Mouse (Mus musculus) megakaryocyte, embryonic 14.5 days (primary cell): ENCODE data around the gene Atg2a. TPM values are rescaled to one million over a fixed set of nuclear protein-coding genes. Genes with fewer than 3 reads are reported as not detected.

Source experiments
- H3K27me3 ChIP-seq: replicated peaks from 2 replicates; pipeline ENCODE3; 2012; ENCODE audit warnings: inconsistent platforms
- H3K36me3 ChIP-seq: replicated peaks from 2 replicates; pipeline ENCODE3; 2012; ENCODE audit warnings: low read length, inconsistent platforms, mixed read lengths
- H3K4me1 ChIP-seq: 2 replicates; pipeline ENCODE4 v1.6.1; 2012; ENCODE audit warnings: inconsistent platforms
- H3K4me3 ChIP-seq: replicated peaks from 2 replicates; pipeline ENCODE3; 2012; ENCODE audit warnings: moderate library complexity, mild to moderate bottlenecking, inconsistent platforms
- H3K9me3 ChIP-seq: 2 replicates; pipeline ENCODE4 v1.6.1; 2012; ENCODE audit warnings: inconsistent platforms
- FLI1 ChIP-seq: IDR thresholded peaks from 2 replicates; pipeline ENCODE4 v1.6.1; 2012; ENCODE audit warnings: low read length, inconsistent platforms, mixed read lengths
- GATA1 ChIP-seq: IDR thresholded peaks from 3 replicates; pipeline ENCODE4 v1.6.1; 2012; ENCODE audit warnings: mixed read lengths, low read length, inconsistent platforms, borderline replicate concordance
- polyA plus RNA-seq: library from polyadenylated mRNA; stranded (reverse); fragments of >175 nt; gene quantifications from 2 replicates; pipeline ENCODE4 v1.2.3, GENCODE M21; 2012; ENCODE audit warnings: low replicate concordance; ENCODE audit not compliant: insufficient read depth

Gene Atg2a
- polyA plus RNA-seq, 1 experiment: 34.7 TPM

DNA sequence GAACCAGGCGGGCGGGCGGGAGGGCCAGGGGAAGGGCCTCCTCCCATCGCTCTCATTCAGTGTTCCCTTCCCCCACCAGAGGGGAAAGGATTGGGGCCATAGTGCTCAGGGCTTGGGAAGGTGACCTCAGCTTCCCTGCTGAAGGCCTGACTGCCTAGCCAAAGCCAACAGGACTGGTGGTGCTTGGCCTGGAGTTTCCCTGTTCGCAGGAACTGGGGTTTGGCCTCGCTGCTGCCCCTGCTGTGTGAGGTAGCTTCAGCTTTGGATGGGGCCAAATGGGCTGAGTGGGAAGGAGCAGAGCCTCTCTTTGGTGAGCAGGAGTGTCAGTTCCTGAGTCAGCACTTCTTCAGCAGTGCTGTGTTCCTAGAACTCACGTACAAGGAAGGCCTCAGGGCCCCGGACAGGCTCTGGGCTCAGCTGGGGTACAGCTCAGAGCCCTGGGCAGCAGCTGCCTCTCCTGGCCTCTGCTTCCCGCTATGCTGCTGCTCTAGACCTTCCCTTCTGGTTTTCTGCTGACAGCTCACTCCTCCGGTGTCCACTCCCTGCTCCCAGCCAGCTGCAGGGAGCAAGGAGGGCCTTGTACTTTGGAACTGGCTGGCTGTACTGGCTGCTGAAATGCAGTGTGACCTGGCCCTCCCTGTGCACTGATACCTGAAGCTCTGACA lies 49.8 kb downstream of the Atg2a start:
- H3K27me3 ChIP-seq: no peaks in the 10 kb centered on the region
- H3K36me3 ChIP-seq: peaks cover 95% of the 10 kb centered on the region
- TF ChIP-seq GATA1 (no peak), FLI1 (no peak)
- H3K4me3 ChIP-seq: peak overlapping the region; percentile 87
- H3K9me3 ChIP-seq: no peaks in the 10 kb centered on the region
- peaks cover 100% of the 10 kb centered on the region for H3K4me1 ChIP-seq

DNA sequence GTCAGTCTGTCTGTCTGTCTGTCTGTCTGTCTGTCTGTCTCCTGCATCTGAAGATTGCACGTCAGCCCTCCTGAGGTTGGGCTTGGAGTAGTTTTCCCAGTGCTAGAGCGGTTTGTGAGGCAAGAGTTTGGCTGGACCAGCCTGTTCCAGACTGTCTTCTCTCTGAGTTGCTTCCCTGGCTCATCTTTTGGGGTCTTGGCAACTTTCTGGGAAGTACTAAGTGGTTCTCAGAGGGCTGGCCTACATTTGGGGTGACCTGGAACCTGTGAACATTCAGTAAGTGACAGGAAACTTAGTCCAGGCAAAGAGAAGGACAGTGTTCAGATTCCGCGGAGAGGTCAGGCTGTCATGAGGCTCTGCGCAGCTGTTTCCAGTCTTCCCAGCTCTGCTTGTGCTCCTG lies 50.8 kb downstream of the Atg2a start:
- peaks cover 94% of the 10 kb centered on the region for H3K36me3 ChIP-seq
- H3K27me3 ChIP-seq: no peaks in the 10 kb centered on the region
- peaks cover 100% of the 10 kb centered on the region for H3K4me1 ChIP-seq
- H3K9me3 ChIP-seq: no peaks in the 10 kb centered on the region
- H3K4me3 ChIP-seq: peak overlapping the region; percentile 79
- no peak for TF ChIP-seq FLI1
- no peak for TF ChIP-seq GATA1

DNA sequence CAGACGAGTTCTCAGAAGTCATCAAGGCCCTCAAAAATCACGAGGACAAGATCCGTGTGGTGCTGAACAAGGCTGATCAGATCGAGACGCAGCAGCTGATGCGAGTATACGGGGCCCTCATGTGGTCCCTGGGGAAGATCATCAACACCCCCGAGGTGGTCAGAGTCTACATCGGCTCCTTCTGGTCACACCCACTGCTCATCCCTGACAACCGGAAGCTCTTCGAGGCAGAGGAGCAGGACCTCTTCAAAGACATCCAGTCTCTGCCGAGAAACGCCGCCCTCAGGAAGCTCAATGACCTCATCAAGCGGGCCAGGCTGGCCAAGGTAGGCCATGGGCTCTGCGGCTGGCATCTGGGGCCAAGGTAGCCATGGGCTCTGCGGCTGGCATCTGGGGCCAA lies 52.8 kb downstream of the Atg2a start:
- peaks cover 100% of the 10 kb centered on the region for H3K4me1 ChIP-seq
- no peaks in the 10 kb centered on the region for H3K9me3 ChIP-seq
- no peaks in the 10 kb centered on the region for H3K27me3 ChIP-seq
- no peak overlapping the region for H3K4me3 ChIP-seq
- no peak for TF ChIP-seq FLI1
- peaks cover 95% of the 10 kb centered on the region for H3K36me3 ChIP-seq

DNA sequence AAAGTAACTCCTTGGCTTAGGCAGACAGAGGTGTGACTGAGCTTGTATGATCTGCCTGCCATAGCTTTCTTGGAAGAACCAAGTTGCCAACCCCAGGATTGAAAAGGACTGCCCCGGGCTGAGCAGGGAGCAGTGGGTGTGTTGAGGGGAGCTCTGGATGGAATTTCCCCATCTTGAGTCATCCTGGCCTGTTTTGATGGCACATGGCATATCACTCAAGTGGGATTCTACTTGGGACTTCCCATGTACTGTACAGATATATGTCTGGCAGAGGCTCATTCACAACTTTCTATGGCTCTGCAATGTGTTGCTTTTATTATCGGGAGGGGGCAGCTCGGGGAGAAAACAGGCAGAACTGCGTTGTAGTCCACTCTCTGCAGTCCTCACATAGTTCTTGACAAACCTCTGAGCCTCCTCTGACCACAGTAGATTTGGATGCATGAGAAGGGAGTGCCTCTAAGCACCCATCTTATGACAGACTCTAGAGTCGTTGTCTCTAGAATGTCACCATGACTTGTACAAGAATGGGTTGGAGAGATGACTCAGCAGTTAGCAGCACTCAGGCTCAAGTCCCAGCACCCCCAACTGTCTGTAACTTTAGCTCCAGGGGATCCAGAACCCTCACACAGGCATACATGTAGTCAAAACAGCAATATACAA lies 55.2 kb downstream of the Atg2a start:
- Histone ChIP-seq H3K9me3 (no peaks in the 10 kb centered on the region), H3K4me1 (peaks cover 100% of the 10 kb centered on the region), H3K4me3 (peak overlapping the region; percentile 87), H3K27me3 (no peaks in the 10 kb centered on the region), H3K36me3 (peaks cover 97% of the 10 kb centered on the region)
- TF ChIP-seq FLI1 (no peak), GATA1 (no peak)

DNA sequence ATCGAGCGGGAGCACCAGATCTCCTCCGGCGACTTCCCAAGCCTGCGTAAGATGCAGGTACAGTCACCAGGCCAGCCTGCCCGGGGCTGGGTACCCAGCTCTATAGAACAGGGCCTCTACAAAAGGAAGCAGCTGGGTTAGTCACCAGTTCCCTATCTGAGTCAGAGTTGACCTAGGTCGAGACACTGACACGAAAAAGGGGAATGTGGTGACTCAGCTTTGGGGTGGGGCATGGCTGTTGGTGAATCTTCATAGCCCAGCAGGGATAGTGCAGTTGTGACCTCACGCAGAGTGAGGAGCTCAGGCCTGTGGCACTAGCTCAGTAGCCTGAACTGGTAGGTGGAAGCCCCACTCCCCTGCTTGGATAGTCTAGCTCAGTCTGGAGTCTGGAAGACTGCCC lies 56.2 kb downstream of the Atg2a start:
- peak overlapping the region; percentile 89 for H3K4me3 ChIP-seq
- no peaks in the 10 kb centered on the region for H3K27me3 ChIP-seq
- H3K4me1 ChIP-seq: peaks cover 100% of the 10 kb centered on the region
- H3K36me3 ChIP-seq: peaks cover 97% of the 10 kb centered on the region
- no peaks in the 10 kb centered on the region for H3K9me3 ChIP-seq
- TF ChIP-seq FLI1 (peak; percentile 16; the same call in 1 of the 2 replicates), GATA1 (no peak)

DNA sequence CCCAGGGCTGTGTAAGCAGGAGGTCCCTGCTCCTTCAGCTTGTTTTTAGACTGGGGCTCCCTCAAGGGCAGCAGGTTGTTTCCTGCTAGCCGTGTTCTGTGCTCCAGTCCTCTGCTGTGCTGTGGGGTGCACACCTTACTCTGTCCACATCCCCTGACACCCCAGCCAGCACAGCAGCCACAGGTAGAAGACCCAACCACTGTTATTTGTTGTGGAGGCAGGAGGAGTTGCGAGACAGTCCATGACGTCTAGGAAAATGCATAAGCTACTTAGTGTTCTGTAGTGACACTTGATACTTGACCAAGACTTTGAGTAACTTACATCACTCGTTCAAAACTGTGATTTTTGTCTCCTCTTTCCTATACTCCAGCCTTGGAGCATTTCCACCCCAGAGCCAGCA lies 57.5 kb downstream of the Atg2a start:
- Histone ChIP-seq H3K36me3 (peaks cover 93% of the 10 kb centered on the region), H3K27me3 (no peaks in the 10 kb centered on the region), H3K4me3 (peak overlapping the region; percentile 89), H3K4me1 (peaks cover 100% of the 10 kb centered on the region), H3K9me3 (no peaks in the 10 kb centered on the region)
- no peak for TF ChIP-seq FLI1
- TF ChIP-seq GATA1: no peak

DNA sequence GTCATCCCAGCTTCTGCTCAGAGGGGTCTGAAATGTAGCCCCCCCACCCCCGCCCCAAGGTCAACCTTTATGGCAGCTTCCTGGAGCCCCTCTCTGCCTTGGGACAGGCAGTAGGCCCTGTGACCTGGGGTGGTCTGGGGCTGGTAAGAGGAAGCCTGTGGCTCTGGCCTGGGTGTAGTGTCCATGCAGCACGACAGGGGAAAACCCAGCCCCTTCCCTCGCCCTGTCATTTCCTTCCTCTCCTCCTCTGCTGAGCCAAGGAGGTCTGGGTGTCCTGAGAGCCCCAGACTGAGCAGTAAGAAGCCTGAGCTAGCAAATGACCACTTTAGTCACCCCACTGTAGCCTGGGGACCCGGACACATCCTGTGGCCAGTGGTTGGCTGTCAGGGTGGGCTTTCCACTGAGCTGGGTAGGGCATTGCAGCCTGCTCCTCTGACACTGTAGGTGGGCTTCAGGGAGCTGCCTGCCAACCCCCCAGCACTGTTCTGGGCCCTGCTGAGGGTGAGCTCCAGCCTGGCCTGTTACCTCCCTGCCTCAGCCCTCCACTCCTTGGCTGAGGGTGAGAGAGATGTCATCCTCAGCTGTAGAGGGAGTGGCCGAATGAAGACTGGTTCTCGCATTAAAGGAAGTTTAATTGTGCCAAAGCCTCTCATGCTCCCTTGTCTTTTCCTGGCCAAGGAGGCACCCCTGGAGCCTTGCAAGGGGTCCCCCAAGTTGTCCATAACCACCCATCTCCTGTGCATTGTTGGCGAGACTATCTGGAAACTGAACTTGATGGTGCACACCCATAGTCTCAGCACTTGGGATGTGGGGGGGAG lies 58.2 kb downstream of the Atg2a start:
- H3K4me3 ChIP-seq: peak overlapping the region; percentile 89
- peaks cover 87% of the 10 kb centered on the region for H3K36me3 ChIP-seq
- TF ChIP-seq GATA1 (no peak), FLI1 (no peak)
- H3K27me3 ChIP-seq: no peaks in the 10 kb centered on the region
- H3K4me1 ChIP-seq: peaks cover 100% of the 10 kb centered on the region
- no peaks in the 10 kb centered on the region for H3K9me3 ChIP-seq

DNA sequence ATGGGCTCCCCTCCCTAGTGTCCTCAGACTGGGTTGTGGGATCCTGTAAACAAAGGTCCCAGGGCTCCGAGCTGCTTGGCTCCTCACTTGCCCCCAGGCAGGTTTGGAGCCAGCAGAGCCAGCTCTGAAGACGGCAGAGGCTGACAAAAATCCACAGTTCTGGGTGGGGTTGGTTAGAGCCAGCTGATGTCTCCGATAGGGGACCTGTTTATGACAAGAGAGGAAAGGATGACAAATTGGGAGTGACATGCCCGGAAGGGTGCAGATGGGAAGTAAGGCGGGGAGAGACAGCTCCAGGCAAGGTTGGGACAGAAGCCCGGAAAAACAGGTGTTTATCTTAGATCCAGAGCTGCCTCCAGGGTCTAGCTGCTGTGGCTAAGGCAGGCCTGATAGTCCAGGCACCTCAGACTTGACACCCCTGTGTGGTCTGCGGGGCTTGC lies 59.0 kb downstream of the Atg2a start:
- Histone ChIP-seq H3K4me1 (peaks cover 99% of the 10 kb centered on the region), H3K27me3 (no peaks in the 10 kb centered on the region), H3K36me3 (peaks cover 79% of the 10 kb centered on the region), H3K4me3 (peak overlapping the region; percentile 38), H3K9me3 (no peaks in the 10 kb centered on the region)
- TF ChIP-seq FLI1 (no peak), GATA1 (no peak)

DNA sequence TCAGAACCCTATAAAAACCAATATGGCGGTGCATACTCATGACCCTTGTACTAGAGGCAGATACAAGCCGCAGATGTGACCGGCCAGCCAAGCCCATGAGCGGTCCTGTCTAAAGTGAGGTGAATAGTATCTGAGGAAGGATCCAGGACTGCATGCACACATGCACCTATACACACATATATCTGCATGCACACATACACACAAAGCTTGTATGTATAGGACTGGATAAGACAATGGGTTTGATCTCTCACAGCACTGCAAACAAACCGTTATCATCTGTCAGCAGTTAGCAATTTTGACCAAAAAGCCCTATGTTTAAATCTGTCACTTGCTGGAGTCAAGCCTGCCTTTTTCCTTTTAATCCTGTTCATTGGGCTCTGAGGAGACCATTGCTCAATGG lies 60.6 kb downstream of the Atg2a start:
- H3K4me1 ChIP-seq: peaks cover 99% of the 10 kb centered on the region
- no peak overlapping the region for H3K4me3 ChIP-seq
- H3K9me3 ChIP-seq: no peaks in the 10 kb centered on the region
- peaks cover 63% of the 10 kb centered on the region for H3K36me3 ChIP-seq
- TF ChIP-seq GATA1 (no peak), FLI1 (no peak)
- peaks cover 4% of the 10 kb centered on the region for H3K27me3 ChIP-seq

DNA sequence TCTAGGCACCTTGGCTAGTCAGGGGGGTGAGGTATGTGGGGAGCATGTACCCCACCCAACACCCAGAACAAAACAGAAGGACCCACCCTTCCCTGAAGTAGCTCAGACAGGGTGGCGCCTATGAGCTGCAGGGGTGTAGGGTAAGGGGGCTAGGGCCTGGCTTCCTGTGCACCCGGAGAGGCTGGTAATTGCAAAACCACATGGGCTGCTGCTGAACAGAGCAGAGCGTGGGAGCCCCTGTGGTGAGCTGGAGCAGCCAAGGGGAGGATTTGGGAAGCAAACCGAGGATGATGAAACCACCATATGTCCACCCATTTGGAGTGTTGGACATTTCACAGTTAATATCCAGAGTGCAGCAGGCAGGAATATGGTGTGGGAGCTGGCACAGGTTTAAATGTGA lies 61.1 kb downstream of the Atg2a start:
- no peak for TF ChIP-seq GATA1
- Histone ChIP-seq H3K4me1 (peaks cover 99% of the 10 kb centered on the region), H3K4me3 (peak overlapping the region; percentile 35), H3K9me3 (no peaks in the 10 kb centered on the region), H3K36me3 (peaks cover 59% of the 10 kb centered on the region), H3K27me3 (peaks cover 4% of the 10 kb centered on the region)
